Mouse (Mus musculus): ENCODE data around the gene Stx2.

Gene Stx2

GRCm38 (mm10) chr5:129008412-129008826, at the start of gene Stx2:
Gene Stx2, minus strand, starts transcription at chr5:129008574.
- peak; percentile 93 for DNase-seq (ENCODE audit: low spot score)

- no peak for DNase-seq (ENCODE audit: low spot score)
Measured at GRCm38 (mm10) chr5:129054675-129055284, 46.4 kb upstream of the Stx2 start.

GRCm38 (mm10) chr5:129052636-129053355, 44.4 kb upstream of the Stx2 start:
- no peak for DNase-seq (ENCODE audit: low spot score)

- DNase-seq (ENCODE audit: low spot score): no peak
Measured at GRCm38 (mm10) chr5:129051910-129052309, 43.5 kb upstream of the Stx2 start.

- DNase-seq (ENCODE audit: low spot score): no peak
Measured at GRCm38 (mm10) chr5:129049372-129049771, 41.0 kb upstream of the Stx2 start.

- no peak for DNase-seq (ENCODE audit: low spot score)
Measured at GRCm38 (mm10) chr5:129045641-129046580, 37.5 kb upstream of the Stx2 start.

GRCm38 (mm10) chr5:129037739-129038138, 29.4 kb upstream of the Stx2 start:
- DNase-seq (ENCODE audit: low spot score): no peak

- no peak for DNase-seq (ENCODE audit: low spot score)
Measured at GRCm38 (mm10) chr5:129036678-129037077, 28.3 kb upstream of the Stx2 start.

- DNase-seq (ENCODE audit: low spot score): no peak
Measured at GRCm38 (mm10) chr5:129029131-129029723, 20.9 kb upstream of the Stx2 start.

- DNase-seq (ENCODE audit: low spot score): no peak
Measured at GRCm38 (mm10) chr5:129026637-129027036, 18.3 kb upstream of the Stx2 start.

GRCm38 (mm10) chr5:129026171-129026570, 17.8 kb upstream of the Stx2 start:
- no peak for DNase-seq (ENCODE audit: low spot score)

- DNase-seq (ENCODE audit: low spot score): no peak
Measured at GRCm38 (mm10) chr5:129025725-129026124, 17.4 kb upstream of the Stx2 start.

- no peak for DNase-seq (ENCODE audit: low spot score)
Measured at GRCm38 (mm10) chr5:129025048-129025447, 16.7 kb upstream of the Stx2 start.

- no peak for DNase-seq (ENCODE audit: low spot score)
Measured at GRCm38 (mm10) chr5:129020731-129021130, 12.4 kb upstream of the Stx2 start.

- no peak for DNase-seq (ENCODE audit: low spot score)
Measured at GRCm38 (mm10) chr5:129020300-129020668, 11.9 kb upstream of the Stx2 start.

GRCm38 (mm10) chr5:129019497-129020299, 11.3 kb upstream of the Stx2 start, which contains the start of gene Ran:
Gene Ran, plus strand, starts transcription at chr5:129020069.
- DNase-seq (ENCODE audit: low spot score): peak; percentile 92

- DNase-seq (ENCODE audit: low spot score): no peak
Measured at GRCm38 (mm10) chr5:129018782-129019489, 10.6 kb upstream of the Stx2 start.

GRCm38 (mm10) chr5:129016370-129016769, 8.0 kb upstream of the Stx2 start:
- no peak for DNase-seq (ENCODE audit: low spot score)

- peak; percentile 70 for DNase-seq (ENCODE audit: low spot score)
Measured at GRCm38 (mm10) chr5:129015540-129015939, 7.2 kb upstream of the Stx2 start.

GRCm38 (mm10) chr5:129015020-129015419, 6.6 kb upstream of the Stx2 start:
- no peak for DNase-seq (ENCODE audit: low spot score)

GRCm38 (mm10) chr5:129010937-129011336, 2.6 kb upstream of the Stx2 start:
- no peak for DNase-seq (ENCODE audit: low spot score)

Data from adipocyte (in vitro differentiated cells).